Mouse (Mus musculus) retina, adult 2 months (tissue): ENCODE measurements around the gene Col6a4.

ENCODE experiments used
- DNase-seq: peaks from one replicate; pipeline ENCODE4 v3.0.0-alpha.2; 2012; ENCODE audit warnings: low read depth, low spot score

The Col6a4 gene

GRCm38 (mm10) chr9:106096683-106097082, at the start of gene Col6a4:
Gene Col6a4, minus strand, starts transcription at chr9:106096783.
- no peak for DNase-seq

GRCm38 (mm10) chr9:106145582-106145981, 49.0 kb upstream of the Col6a4 start:
- no peak for DNase-seq

GRCm38 (mm10) chr9:106144176-106144575, 47.6 kb upstream of the Col6a4 start:
- DNase-seq = no peak

GRCm38 (mm10) chr9:106141955-106142354, 45.4 kb upstream of the Col6a4 start:
- no peak for DNase-seq

DNA sequence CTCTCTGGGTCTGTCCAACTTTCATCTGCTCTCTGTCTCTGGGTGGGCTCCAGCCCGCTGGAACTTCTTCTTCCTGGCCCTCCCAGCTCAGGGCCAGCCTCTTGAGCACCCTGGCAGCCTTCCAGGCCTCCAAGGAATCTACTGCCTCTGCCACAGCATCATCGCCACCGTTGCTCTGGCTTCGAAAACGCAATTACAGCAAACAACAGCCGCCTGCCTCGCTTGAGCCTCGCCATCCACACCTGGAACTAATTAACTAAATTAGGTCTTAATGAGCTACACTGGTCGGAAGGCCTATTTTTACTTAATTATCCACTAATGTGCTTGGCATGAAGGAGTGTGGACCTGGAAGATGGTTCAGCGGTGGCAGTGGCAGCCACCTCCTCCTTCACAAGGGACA, 43.2 kb upstream of the Col6a4 start:
- no peak for DNase-seq

- no peak for DNase-seq
Measured at GRCm38 (mm10) chr9:106137671-106138216, 41.2 kb upstream of the Col6a4 start.

DNA sequence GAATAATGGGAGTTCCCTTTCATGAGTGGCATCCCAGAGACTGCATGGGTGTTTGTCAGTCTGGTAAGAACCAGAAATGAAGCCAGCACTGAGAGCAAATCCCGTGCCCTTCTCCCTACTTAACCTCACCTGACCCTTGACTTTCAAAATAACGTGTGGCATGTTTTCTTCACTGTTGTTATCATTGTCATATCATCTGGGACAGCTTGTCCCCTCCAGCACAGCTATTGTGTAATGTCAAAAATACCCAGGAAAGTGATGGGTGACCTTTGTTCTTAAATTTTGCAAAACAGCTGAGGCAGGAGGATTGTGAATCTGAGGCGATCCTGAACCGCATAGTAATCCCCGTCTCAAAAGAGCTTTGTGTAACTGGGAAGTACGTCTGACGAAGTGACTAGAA, 33.7 kb upstream of the Col6a4 start:
- no peak for DNase-seq

DNA sequence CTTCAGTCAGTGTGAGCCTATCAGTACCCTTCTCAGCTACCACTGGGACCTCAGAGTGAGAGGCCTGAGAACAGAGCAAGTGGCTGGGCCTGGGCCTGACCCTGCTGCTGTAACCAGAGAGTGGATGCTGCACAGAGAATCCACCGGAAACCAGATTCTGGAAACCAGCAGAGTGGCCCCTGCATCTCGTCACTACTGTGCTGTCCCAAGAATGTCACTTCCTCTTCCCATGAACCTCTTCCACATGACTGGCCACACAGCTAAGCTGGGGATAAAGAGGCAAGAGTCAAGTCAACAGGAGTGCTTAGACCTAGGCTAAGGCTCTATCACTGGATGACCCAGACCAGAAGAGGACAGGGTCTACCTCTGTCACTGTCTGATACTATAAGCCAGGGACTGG, 32.5 kb upstream of the Col6a4 start:
- no peak for DNase-seq

GRCm38 (mm10) chr9:106126786-106127251, 30.2 kb upstream of the Col6a4 start:
- DNase-seq = no peak

- DNase-seq = no peak
Measured at GRCm38 (mm10) chr9:106123599-106123998, 27.0 kb upstream of the Col6a4 start.

DNA sequence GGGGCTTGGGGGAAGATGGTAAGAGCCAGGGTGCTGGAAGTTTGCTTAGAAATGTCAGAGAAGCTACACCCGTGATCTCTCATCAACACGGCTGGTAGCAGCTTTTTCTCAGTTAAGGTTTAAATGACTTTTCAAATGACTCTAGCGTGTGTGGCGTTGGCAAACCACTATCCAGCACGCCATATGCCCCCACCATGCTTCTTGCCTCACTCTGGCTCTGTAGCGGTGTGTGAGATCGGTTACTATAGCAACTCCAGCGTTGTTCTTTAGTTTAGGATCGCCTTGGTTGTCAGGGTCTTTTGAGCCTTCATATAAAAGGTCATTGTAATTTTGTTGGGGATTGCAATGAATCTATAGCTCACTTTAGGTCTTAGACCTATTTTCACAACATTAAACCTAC, 22.5 kb upstream of the Col6a4 start:
- DNase-seq = no peak

DNA sequence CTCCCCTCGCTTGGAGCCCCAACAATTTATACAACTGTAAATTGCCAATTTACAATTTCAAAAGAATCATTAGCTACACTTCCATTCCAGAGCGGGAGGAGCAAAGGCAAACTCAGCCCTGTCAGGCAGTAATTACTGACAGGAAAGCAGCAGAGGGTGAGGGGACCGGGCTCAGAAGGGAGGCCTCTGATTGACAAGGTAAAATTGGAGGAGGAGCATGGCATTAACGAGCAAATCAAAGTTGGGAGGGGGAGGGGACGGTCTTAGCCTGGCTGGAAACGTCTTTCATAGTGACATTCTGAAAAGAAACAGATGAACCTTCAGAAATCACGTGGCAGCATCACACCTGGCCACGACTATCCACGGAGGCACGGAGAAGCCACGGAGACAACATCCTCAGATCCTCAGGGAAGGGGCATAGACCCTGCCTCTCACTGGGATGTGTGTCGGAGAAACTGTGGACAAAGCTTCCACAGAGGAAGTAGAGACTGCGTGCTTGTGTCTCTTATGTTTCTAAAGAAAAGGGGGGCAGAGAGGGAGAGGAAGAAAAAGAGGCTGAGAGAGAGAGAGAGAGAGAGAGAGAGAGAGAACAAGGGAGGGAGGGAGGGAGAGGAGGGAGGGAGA, 19.3 kb upstream of the Col6a4 start:
- no peak for DNase-seq

DNA sequence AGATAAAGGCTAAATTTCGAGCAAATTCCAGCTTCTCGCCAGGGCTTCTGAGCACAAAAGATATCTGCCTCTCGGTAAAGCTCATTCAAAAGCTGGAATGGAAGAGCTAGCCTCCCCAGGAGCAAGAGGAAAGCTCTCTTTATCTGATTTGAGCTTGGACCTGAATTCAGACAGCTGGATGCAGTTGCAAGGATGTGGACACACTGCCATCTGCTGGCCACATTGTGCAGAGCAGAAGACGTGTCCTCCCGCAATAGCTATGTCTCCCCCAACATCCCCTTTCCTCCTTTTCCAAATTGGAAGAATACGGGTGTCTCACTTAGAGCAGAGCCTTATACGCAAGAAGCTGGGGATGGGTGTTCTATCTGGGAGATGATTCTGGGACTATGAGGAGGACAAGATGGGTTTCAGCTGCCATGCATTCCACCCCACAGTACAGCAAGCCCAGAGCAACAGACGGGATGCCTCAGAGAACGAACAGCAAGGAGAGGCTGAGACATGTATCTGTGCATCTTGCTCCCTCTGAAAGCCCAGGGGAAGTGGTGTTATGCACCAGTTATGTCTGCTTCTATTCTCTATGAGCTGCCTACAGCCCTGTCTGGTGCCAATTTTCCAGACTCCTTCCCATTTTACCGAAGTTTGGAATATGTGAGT, 16.3 kb upstream of the Col6a4 start:
- peak; percentile 39 for DNase-seq

DNA sequence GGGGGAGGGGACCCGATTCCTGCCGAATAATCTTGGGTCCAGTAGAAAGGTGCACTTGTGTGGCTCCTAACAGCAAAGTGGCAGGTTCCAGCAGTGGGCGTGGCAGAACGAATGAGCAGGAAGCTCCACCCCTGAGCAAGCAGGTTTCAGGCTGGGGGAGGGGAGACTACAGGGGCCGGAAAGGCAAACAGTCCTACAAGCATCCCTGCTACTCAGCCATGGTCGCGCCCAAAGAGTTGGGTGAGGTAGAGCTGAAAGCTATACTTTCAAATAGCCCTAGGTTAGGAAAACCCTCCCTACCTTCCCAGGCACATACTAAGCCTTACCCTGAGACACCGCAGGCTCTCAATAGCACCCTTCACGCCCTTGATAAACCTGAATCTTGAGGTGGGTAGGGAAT, 9.7 kb upstream of the Col6a4 start:
- no peak for DNase-seq

DNA sequence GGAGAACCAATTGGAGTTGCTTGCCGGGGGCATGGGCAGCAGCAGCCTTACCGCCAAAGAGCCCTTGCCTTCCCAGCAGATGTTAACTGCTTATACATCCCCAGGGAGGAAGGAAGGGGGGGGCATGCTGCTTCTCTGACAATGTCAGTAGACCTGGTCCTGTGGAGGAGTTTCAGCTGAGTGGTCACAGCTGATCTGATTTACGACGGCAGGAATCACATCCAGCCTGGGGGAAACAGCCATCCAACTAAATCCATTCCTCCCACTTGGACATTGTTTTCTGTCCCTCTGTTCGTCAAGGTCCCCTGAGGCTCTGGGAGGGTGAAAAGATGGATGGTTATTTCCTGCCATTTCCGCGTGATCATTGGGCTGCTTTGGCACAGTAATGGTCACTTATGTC, 7.8 kb upstream of the Col6a4 start:
- no peak for DNase-seq

- no peak for DNase-seq
Measured at GRCm38 (mm10) chr9:106101166-106101565, 4.6 kb upstream of the Col6a4 start.

GRCm38 (mm10) chr9:106100262-106100661, 3.7 kb upstream of the Col6a4 start:
- no peak for DNase-seq

- DNase-seq = no peak
Measured at GRCm38 (mm10) chr9:106099379-106100021, 2.9 kb upstream of the Col6a4 start.

GRCm38 (mm10) chr9:106081528-106081927, 15.1 kb downstream of the Col6a4 start:
- DNase-seq = no peak

GRCm38 (mm10) chr9:106080261-106081033, 16.1 kb downstream of the Col6a4 start:
- peak; percentile 6 for DNase-seq

DNA sequence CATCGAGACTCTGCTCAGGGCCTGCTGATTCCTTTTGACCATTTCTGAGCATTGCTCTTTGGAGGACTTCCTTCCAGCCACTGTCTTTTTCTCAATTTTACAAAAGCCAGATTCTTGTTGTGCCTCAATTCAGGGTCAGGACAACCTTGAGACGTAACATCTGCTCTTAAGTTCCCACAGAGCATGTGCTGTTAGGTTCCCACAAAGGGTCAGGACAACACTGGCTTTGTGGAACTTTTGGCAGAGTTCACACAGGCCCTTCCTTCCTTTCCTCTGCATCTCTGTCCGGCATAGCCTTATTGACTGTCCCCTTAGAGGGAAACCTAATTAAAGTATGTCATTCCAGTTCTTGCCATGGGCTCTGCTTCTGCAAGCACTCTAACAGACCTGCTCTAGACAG, 18.6 kb downstream of the Col6a4 start:
- no peak for DNase-seq

DNA sequence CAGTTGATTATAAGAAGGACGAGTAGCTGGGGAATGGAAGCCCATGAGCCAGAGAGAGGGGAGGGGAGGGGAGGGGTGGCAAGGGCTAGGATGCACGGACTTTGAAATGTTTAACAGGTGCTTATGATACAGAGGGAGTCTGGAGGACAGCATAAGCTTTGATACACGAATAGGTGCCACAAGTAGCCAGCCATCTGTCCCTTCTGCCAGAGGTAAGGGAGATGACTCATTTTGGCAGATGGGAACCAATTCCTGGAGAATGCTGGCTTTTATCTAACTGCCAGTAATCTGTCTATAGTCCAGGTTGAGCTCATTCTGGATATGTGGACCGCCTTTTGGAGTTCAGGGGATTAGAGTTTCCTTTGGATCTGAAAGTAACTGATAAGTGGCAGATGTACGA, 20.3 kb downstream of the Col6a4 start:
- no peak for DNase-seq
